Mouse (Mus musculus) cerebellum, adult 2 months (tissue): ENCODE results near the gene Metap2.

Source experiments
- CTCF ChIP-seq: fragments of 200-500 bp; IDR thresholded peaks from 2 replicates; pipeline ENCODE4 v1.5.1; 2011; ENCODE audit warnings: low read depth, mild to moderate bottlenecking, control low read depth, low read length, moderate library complexity, borderline replicate concordance; ENCODE audit not compliant: insufficient read depth
- POLR2A ChIP-seq: fragments of 200-500 bp; IDR thresholded peaks from 2 replicates; pipeline ENCODE4 v1.6.1; 2011; ENCODE audit warnings: low read length, control low read depth, borderline replicate concordance; ENCODE audit not compliant: insufficient read depth

DNA sequence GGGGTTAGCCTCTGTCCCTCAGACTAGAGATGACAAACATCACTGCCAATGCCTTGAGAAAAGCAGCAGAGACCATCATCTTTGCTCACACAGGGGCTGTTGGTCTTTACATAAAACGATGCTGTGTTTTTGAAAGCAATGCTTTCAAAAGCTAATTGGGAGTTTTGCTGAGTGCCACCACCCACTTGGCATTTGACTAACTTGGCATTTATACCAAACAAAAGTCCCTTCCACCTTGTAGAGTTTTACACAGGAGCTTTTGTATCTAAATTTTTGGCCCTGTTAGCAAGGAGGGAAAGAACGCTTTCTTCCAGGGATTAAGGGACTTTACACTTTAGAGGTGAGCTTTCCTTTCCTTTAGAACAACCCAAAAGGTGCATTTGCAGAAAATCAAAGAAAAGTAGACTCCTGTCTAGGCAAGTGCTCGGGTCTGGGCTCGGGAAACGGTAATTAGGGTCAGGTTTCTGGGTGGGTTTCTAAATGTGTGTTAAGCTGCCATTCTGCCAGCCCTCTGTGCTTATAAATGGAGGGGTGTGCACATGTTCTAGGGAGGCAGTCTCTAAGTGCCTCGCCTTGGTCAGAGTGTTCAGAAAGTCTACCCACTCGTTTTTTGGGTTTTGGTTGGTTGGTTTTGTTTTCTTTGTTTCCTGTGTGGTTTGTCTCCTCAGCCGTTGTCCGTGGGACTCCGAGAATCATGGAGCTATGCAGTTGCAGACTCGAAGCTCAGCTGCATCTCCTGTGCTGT lies 18.8 kb upstream of the Metap2 start:
- no peak for TF ChIP-seq CTCF
- no peak for TF ChIP-seq POLR2A
